Comparison of ENCODE assay signal across 19 mouse cellular contexts in the genomic region with DNA sequence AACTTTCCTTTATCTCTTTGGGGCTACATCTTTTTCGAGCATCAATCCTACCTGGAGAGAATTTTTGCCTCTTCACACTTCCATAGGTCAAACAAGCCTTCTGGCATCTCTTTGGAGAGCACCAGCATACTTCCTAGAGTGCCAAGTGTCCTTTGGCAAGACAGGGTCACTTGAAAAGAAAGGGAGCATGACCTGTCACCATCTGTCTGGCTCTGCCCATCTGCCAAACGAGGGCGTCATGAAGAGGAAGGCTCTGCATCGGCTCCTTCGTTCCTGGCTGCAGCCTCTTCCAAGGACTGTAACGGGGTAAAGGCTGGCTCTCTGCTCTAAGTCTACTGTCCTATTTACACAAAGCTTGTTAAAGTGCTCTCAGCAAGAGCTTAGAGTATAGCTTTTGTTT.
DNase-seq lines count a peak whose midpoint lies in the region; ATAC-seq lines count a peak whose summit lies in the region.
"Had no signal": no experiment of that assay in that cellular context is flagged by ENCODE, and none has a peak within 500 bp of the region (broad histone marks: within the 10 kb centered on the region; RNA-seq: fewer than 3 reads in every experiment).

No protein-coding gene starts in this region.

- no peaks in the 10 kb centered on the region for H3K9me3 ChIP-seq in kidney, embryonic 16.5 days (ENCODE audit: low read length)
- H3K9me3 ChIP-seq: embryonic facial prominence, embryonic 10.5 days; forebrain, embryonic 15.5 days; G1E; heart, embryonic 10.5 days; limb, embryonic 15.5 days had no signal

- 56% methylated on average over 6 of the region's 6 CpGs for WGBS in kidney, embryonic 16.5 days

- H3K27me3 ChIP-seq in kidney, embryonic 16.5 days (ENCODE audit: insufficient read depth, low read length), result no peaks in the 10 kb centered on the region
- H3K27me3 ChIP-seq: forebrain, embryonic 15.5 days; limb, embryonic 15.5 days had no signal

- DNase-seq in kidney, adult 9 months, result peak; percentile 11
- DNase-seq in cerebellum, adult 11-12 months, result peak; percentile 81
- DNase-seq in cerebellum, postnatal 25 days, result peak; percentile 73 to 77
- no peak for DNase-seq in spleen, postnatal 36 days (ENCODE audit: low spot score in 2 of 2)
- DNase-seq in spleen, adult 18-20 months, result no peak
- DNase-seq: gastrocnemius, postnatal 36 days; heart, postnatal 36 days; kidney, postnatal 14 days; lung, adult 18-20 months; midbrain, embryonic 14.5 days; right cerebral cortex, adult 18-20 months; thymus, adult 2 months had no signal

- H3K4me3 ChIP-seq in kidney, embryonic 16.5 days (ENCODE audit: low read length), result no peak overlapping the region
- H3K4me3 ChIP-seq: embryonic facial prominence, embryonic 10.5 days; forebrain, embryonic 15.5 days; heart, embryonic 10.5 days; limb, embryonic 15.5 days had no signal

- H3K9ac ChIP-seq in kidney, embryonic 16.5 days (replicated peaks; ENCODE audit: low read length), result no peak overlapping the region
- H3K9ac ChIP-seq: forebrain, embryonic 15.5 days; limb, embryonic 15.5 days had no signal

- H3K27ac ChIP-seq in kidney, embryonic 16.5 days (ENCODE audit: low read length), result no peak overlapping the region
- H3K27ac ChIP-seq: embryonic facial prominence, embryonic 10.5 days; forebrain, embryonic 15.5 days; heart, embryonic 10.5 days; limb, embryonic 15.5 days had no signal

- ATAC-seq in kidney, embryonic 16.5 days (ENCODE audit: low FRiP score, low TSS enrichment), result no peak
- peak; percentile 80 for ATAC-seq in cerebellum, adult (ENCODE audit: insufficient number of reproducible peaks, low FRiP score, low TSS enrichment)
- ATAC-seq: forebrain, embryonic 15.5 days had no signal

- no peak overlapping the region for H3K4me2 ChIP-seq in kidney, embryonic 16.5 days (replicated peaks; ENCODE audit: low read depth, low read length)
- H3K4me2 ChIP-seq: forebrain, embryonic 15.5 days; limb, embryonic 15.5 days had no signal

- H3K36me3 ChIP-seq in kidney, embryonic 16.5 days (ENCODE audit: insufficient read depth, low read length), result no peaks in the 10 kb centered on the region
- H3K36me3 ChIP-seq: embryonic facial prominence, embryonic 10.5 days; forebrain, embryonic 15.5 days; G1E; heart, embryonic 10.5 days; limb, embryonic 15.5 days had no signal

- H3K4me1 ChIP-seq in kidney, embryonic 16.5 days (ENCODE audit: insufficient read depth, low read length), result no peaks in the 10 kb centered on the region
- H3K4me1 ChIP-seq: embryonic facial prominence, embryonic 10.5 days; forebrain, embryonic 15.5 days; limb, embryonic 15.5 days had no signal

Comparison
In these comparisons a context has a peak if more than half of its experiments do, and no peak if none do; other contexts are left out.
1. DNase-seq: peak in kidney, adult 9 months (single experiment), cerebellum, adult 11-12 months (single experiment) and cerebellum, postnatal 25 days (2 of 2); none in spleen, postnatal 36 days (0 of 2) and spleen, adult 18-20 months (0 of 2).